Mouse (Mus musculus) CD4-positive, CD25-positive, alpha-beta regulatory T cell, adult 2 months (primary cell): Measurements from ENCODE around the gene Tspo.

Source experiments
- DNase-seq: peaks from one replicate; pipeline ENCODE4 v3.0.0-alpha.2; 2012; ENCODE audit warnings: low read depth, low spot score

Gene Tspo

GRCm38 (mm10) chr15:83541647-83542287 is 21.6 kb upstream of the Tspo start:
- DNase-seq: no peak

GRCm38 (mm10) chr15:83546029-83546428 is 17.4 kb upstream of the Tspo start:
- no peak for DNase-seq

- no peak for DNase-seq
Observed at GRCm38 (mm10) chr15:83547144-83547543, 16.2 kb upstream of the Tspo start.

GRCm38 (mm10) chr15:83550137-83550536 is 13.3 kb upstream of the Tspo start:
- DNase-seq: no peak

- DNase-seq: peak; percentile 44
Observed at GRCm38 (mm10) chr15:83553831-83554230, 9.6 kb upstream of the Tspo start.

GRCm38 (mm10) chr15:83555161-83555974 is 8.0 kb upstream of the Tspo start:
- peak; percentile 92 for DNase-seq

- no peak for DNase-seq
Observed at GRCm38 (mm10) chr15:83560941-83561477, 2.4 kb upstream of the Tspo start.

GRCm38 (mm10) chr15:83562626-83563270 is 644 bp upstream of the Tspo start:
- DNase-seq: peak; percentile 88

- peak; percentile 62 for DNase-seq
Observed at GRCm38 (mm10) chr15:83563857-83564651, 662 bp downstream of the Tspo start.

GRCm38 (mm10) chr15:83565434-83565833 is 2.0 kb downstream of the Tspo start:
- DNase-seq: no peak

GRCm38 (mm10) chr15:83566006-83566405 is 2.6 kb downstream of the Tspo start:
- DNase-seq: no peak

- DNase-seq: no peak
Observed at GRCm38 (mm10) chr15:83567728-83568127, 4.3 kb downstream of the Tspo start.

- no peak for DNase-seq
Observed at GRCm38 (mm10) chr15:83568544-83568943, 5.2 kb downstream of the Tspo start.

- DNase-seq: peak; percentile 25
Observed at GRCm38 (mm10) chr15:83569682-83570081, 6.3 kb downstream of the Tspo start.

GRCm38 (mm10) chr15:83570641-83571040 is 7.2 kb downstream of the Tspo start:
- DNase-seq: peak; percentile 67

- no peak for DNase-seq
Observed at GRCm38 (mm10) chr15:83571636-83572035, 8.2 kb downstream of the Tspo start.

GRCm38 (mm10) chr15:83572132-83572531 is 8.7 kb downstream of the Tspo start:
- no peak for DNase-seq

- DNase-seq: no peak
Observed at GRCm38 (mm10) chr15:83573606-83574005, 10.2 kb downstream of the Tspo start.

GRCm38 (mm10) chr15:83574731-83575351 is 11.4 kb downstream of the Tspo start:
- DNase-seq: no peak

- DNase-seq: no peak
Observed at GRCm38 (mm10) chr15:83575543-83575942, 12.2 kb downstream of the Tspo start.

GRCm38 (mm10) chr15:83576651-83577050 is 13.3 kb downstream of the Tspo start:
- DNase-seq: no peak
